Mouse (Mus musculus): ENCODE results near the gene Fignl1.

The Fignl1 gene

DNA sequence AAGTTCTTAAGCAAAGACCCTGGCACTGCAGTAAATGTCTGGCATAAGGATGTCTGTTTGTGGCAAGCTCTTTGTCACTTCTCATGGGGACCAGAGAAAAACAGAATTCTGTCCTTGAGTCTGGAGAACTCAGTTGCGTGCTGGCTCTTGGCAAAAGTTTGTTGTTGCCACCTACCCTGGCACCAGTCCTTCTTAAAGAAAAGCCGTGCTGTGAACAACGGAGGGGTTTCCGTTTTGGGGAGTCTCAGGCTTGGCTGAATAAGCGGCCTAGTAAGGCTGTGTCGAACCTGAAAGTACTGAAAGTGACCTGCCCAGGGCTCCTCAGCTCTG is 24.0 kb upstream of the Fignl1 start:
- no peak for DNase-seq (ENCODE audit: low spot score in 2 of 2)

DNA sequence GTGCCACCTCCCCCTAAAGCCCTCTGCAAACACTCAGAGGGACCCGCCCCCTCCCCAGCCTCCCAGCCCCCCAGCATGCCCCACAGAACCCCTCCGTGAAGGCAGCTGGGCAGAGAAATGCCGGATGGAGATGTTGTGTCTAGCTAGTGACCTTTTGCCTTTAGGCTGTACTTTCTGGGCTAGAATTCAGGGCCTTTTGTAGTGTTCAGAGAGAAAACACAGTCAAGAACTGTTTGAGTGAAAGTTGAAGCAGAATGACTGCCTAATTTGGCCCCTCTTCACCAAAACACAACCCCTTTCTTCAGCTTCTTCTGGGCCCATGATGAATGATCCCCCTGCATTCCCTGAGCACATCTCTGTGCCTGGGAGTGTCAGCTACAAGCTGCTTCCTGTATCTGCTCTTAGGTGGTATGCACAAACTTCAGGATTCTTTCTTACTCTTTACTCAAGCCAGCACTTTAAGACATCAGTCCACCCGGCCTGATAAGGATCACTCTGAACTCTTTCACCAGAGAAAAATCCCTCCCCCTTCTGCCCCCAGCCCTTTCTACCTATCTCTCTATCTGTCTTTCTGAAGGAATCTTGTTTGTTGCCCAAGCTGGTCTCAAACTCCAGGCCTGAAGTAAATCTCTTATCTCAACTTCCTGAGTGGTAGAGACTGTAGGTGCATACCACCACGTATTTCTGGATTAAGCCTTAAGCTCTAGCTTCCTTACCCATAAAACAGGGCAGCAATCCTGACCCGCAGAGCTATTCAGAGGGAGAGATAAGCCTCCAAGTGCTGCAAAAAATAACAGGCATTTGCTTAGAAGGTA is 23.4 kb upstream of the Fignl1 start:
- no peak for DNase-seq (ENCODE audit: low spot score in 2 of 2)

DNA sequence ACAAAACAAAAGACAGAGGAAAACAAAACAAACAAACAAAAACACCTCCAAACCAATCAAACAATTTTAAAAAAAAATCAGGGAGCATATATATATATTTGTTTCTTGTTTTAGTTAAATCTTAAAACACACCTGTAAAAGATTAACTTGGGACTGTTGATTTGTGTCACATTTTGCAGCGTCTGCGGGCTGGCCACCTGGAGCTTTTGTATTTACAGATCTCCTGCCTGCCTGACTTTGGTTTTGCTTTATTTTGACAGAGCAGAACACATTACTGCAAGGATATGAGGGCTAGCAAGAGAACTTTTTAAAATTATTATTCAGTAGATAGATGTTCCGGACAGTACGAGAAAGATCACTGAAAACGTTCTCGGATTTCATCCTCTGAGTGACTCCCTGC is 22.8 kb upstream of the Fignl1 start:
- DNase-seq (ENCODE audit: low spot score in 2 of 2), result no peak

DNA sequence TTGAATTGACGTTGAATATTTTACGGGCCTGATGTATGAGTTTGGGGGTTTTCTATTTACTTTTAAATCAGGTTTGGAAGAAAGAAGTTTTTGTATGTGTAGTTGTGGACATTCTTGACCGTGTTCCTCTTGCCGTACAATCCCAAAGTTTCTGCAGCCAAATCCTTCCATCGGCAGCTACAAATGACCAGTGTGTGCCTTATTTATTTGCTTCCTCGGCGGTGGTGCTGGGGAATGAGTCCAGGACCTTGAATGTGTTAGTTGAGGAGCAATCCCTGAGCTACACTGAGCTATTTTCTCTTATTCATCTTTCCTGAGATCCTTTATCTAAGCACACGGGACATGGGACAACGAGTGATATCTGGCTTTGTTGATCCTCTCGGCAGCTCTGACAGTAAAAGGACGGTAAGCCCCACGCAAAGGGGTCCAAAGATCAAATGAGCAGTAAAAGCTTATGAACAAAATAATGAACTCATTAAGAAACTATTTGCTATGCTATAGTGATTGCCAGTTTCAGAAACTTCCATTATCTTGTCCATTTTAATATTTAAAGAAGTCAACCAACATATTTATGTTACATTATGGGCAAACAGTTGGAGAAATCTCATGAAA is 22.2 kb upstream of the Fignl1 start:
- DNase-seq (ENCODE audit: low spot score in 2 of 2), result no peak

DNA sequence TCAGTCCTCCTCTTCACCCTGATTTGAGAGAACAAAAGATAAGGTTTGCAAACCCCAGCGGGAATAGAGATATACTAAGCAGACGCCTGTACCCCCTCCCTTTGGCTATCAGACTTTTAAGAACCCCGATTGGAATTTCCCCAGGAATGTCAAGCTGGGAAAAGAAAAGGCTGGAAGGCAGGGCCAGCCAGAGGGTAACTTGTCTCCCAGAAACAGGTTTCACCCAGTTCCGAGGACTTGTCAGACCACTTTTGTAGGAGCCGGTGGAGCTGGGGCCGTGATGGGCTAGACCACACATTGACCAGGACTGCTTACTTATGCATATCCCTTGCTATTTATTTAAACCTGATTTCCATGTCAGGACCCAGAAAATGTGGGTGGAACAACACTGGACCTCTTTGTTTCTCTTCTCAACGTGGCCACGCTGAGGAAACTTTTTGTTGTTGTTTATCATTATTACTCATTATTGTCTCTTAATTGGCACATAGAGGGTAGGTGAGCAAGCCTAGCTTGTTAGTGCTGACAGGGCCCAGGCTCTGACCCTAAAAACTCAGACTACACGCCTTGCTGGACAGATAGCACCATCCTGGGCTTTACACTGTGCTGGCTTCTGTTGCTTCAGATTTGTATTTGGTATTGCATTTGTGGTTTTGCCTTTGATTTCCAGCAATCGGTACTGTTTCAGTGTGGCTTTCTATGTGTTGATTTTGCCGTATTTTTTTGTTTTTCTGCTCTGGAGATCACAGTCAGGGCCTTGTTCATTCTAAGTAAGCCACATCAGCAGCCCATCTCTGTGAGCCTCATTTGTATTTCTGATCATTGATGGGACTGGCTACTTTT is 20.6 kb upstream of the Fignl1 start:
- DNase-seq (ENCODE audit: low spot score in 2 of 2), result no peak

DNA sequence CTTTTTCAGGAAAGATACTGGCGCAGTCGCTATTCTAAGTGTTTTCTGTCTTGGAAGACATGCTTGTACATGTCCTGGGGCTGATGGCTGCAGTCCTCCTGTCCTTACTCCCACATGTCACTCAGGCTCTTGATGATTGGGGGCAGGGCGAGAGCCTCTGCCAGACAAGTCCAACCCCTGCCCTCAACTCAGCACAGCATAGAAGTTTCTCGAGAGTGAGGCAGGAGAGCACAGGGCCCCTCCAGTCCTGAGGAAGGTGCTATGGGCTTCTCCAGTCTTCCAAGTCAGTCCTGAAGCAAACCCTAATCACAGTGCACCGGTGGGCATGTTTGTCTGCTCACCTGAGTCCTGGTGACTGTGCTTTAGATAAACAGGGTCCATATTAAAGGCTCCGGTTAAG is 20.0 kb upstream of the Fignl1 start:
- DNase-seq (ENCODE audit: low spot score in 2 of 2), result no peak

DNA sequence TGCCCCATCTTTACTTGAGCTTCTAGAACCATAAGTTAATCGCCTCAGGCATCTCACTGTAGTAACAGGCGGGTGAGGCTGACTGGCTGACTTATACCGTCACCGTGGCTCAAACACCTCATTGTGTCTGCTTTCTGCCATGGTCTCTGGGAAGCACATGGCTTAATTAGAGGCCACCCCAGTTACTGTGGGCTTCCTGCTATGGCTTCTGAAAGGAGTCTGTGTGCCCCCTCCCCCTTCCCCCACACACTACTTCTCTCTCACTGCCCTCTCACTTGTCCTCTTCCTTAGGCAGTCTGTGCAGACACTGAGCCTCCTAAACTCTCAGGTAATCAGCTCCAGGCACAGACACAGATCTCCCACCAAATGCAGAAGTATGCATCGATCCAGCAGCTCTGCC is 19.5 kb upstream of the Fignl1 start:
- no peak for DNase-seq (ENCODE audit: low spot score in 2 of 2)

DNA sequence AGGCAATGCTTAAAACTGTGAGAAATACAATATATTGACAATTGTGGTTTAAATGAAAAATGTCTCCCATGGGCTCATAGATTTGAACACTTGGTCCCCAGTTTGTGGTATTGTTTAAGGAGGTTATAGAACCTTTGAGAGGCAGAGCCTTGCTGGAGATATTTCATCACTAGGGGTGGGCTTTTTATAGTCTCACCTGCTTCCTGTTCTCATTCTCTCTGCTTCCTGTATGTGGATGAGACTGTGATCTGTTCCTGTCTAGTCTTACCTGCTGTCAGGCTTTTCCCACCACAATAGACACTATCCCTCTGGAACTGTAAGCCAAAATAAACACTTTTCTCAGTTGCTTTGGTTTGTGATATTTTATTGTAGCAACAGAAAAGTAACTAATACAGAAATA is 17.7 kb upstream of the Fignl1 start:
- no peak for DNase-seq (ENCODE audit: low spot score in 2 of 2)

DNA sequence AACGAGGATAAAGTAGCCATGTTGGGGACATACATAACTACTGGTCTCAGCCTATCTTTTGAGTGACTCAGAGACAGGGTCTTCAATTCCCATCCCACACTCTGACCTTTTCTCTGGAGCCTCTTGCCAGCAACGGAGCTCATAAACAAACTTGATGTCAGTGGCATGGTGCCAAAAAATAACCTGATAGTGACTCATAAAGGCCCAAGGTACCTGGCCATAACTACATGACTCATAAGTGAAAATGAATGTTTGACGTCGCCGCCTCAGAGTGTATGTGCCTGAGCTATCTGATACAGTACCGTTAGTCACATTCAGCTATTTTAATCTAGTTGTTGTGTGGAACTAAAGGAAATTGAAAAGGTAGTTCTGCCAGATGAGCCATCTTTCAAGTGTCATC is 16.9 kb upstream of the Fignl1 start:
- DNase-seq (ENCODE audit: low spot score in 2 of 2), result peak in 1 of 2 experiments; percentile 42

DNA sequence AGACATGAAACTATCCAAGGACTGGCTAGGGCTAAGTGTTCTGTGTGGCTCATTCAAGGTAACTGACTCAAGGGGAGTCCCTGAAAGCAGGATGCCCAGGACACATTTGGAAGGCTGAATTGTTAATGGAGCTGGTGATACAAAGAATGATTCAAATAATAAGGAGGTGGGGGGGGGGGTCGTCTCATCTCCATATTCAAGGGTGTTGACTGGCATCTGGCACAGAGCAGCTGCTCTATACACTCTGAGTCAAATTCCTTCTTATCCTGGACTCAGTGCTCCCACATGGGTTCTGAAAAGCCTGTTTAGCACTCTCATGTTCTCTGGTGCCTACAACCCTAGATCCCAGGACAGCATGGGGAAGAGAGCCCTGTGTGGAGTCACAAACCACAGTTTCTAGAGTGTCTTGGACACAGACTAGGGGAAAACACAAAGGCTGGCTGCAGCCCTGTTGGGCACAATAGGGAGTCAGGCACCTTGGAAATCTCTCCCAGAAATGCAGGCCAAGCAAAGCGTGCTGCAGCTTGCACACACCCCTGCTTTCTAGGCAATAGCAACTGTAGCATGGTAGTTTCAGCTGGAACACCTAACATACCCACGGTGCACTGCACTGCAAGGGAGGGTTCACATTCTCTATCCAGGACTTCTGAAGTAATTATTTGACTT is 16.3 kb upstream of the Fignl1 start:
- no peak for DNase-seq (ENCODE audit: low spot score in 2 of 2)

DNA sequence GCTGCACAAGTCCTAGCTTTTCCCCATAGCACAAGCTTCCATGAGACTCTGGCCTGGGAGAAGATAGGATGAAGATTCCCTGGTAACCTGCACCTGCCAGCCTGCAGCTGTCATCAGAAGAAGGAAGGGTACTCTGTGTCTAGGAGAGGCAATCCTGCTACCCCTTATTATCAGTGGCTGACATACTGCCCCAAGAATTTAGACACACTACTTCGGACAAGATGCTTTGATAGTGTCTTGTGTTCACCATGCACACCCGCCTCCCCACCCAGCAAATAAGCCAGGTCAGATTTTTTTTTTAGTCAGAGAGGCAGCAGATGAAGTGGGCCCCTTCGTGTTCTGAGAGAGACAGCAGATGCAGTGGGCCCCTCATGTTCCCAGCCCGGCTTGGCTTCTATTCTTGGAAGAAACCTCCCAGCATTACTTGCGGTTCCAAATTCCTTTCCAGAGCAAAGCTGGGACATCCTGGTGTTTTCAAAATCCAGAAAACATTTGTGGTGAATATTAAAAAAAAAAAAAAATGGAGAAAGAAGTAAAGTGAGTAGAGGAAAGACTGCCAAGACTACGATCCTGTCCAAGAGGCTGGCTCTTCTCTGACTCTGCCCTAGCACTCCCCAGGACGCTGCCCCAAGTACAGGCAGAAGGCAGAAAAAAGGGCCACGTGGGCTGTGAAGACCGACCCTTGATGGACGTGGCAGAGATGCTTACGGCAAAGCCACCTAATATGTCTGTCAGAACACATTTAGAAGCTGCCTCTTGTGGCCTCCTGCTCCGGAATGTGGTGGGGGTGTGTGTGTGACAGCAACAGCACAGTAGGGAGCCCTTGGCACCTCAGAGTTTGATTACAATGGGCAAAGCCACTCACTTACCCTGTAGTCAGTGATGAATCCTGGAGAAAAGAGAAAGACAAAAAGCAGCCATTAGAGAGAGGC is 15.5 kb upstream of the Fignl1 start:
- no peak for DNase-seq (ENCODE audit: low spot score in 2 of 2)

DNA sequence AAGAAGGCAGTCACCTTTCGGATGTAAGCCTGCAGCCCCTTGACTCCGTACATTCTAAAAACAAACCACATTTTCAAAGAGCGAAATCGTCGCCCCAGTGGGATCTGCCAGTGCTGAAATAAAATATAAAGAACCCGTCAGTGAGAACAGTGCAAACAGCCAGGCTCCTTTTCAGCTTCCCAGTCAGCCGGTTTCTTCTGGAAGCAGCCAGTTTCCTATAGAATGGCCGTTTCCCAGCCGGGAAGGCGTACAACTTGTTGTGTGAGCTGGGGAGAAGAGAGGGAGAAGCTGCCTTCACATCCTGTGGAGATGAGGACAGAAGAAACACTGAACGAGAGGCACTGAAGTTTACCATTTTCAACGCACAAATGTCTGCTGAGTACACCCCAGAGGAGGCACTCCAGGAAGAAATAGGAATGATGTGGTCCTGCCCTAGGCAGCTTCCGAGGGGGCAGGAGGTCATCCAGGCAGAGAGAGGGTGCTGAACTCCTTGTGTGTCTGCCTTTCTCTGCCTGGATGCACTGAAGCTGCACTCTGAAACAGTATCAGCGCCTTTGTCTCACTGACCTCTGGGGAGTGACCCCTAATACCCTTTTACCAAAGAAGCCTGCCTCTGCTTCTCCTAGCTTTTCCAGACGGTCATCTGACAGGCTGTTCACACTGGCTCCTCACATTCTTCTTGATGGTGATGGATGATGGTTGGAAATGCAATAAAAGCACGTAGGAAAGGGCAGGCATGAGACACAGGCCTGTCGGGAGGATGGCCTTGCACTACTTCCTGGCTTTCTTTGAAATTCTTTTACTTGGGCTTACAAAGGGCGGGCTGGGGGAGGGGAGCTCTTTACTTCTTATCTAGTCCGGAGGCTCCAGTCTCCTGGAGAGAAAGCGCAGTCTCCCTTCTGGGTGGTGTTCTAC is 13.7 kb upstream of the Fignl1 start:
- DNase-seq (ENCODE audit: low spot score in 2 of 2), result no peak

DNA sequence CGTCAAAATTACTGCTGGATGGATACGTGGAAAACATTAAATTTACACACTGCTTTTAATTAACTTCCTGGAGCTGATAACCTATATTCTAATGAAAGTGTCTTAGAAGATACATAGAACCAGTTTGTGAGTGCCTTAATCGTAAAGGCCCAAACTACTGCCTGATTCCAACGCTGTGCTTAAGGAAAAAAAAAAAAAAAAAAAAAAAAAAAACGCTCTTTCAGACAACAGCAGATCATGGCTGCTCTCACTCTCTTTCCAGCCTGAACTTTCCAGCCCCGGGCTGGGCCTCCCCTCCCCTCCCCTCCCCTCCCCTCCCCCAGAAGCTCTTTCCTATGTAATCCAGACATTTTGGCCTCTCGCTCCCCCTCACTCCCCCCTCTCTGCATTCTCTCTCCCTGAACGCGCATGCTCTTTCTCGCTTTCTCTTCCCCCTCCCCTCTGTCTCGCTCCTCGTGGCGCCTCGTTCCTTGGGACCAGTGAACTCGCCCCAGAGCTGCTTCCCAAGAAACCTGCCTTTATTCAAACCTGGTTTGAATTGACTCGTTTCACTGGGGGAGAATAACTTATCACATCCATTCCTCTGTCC is 12.7 kb upstream of the Fignl1 start:
- DNase-seq (ENCODE audit: low spot score in 2 of 2), result no peak

DNA sequence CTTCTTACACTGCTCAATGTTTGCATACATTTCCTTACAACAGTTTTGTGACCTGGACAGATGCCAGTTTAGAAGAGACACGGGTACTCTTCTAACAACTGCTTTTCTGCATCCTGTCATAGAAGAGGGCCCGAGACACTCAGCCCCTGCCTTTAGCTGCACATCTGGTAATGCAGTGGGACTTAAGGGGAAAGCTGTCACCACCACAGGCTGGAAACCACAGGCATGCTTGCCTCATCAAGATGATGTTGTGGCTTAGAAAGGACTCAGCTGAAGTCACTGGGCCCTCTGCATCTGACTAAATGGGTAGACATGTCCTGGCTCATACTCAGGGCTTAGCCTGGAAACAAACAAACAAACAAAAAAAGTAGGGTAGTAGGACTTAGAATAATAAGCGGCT is 12.0 kb upstream of the Fignl1 start:
- DNase-seq (ENCODE audit: low spot score in 2 of 2), result no peak

DNA sequence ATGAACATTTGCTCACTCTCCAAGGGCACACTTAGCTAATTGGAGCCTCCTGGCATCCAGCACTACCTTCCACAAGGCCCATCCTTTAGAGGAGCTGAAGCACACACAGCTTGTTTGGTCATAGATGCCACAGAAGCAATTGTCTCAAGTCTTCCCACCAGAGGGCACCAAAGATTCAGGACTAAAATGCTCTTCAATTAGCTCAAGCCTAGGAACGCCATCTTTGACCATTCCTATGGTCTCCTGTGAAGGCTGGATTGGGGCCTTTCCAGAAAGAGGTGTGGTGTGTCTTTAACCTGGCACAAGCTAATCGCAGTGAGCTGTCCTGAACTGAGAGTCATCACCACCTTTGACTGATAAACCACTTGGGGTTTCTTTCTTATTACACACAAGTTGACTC is 11.5 kb upstream of the Fignl1 start:
- DNase-seq (ENCODE audit: low spot score in 2 of 2), result peak; percentile 43 to 72

DNA sequence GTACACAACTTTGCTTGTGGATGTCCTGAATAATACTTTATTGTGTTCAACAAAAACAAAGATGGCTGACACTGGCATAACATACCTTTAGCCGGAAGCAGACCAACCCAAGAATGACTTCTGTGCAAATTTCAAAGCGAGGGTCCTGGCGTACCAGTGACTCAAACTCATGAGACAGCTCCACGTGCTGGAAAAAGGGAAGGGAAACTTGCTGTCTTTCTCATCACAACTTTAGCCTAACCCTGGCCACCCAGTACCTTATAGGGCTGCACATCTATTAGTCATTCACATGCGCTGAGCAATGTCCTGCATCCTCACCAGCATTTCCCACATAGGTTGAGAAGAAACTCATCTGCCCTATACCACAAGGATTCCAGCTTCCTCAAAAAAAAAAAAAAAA is 10.4 kb upstream of the Fignl1 start:
- no peak for DNase-seq (ENCODE audit: low spot score in 2 of 2)

DNA sequence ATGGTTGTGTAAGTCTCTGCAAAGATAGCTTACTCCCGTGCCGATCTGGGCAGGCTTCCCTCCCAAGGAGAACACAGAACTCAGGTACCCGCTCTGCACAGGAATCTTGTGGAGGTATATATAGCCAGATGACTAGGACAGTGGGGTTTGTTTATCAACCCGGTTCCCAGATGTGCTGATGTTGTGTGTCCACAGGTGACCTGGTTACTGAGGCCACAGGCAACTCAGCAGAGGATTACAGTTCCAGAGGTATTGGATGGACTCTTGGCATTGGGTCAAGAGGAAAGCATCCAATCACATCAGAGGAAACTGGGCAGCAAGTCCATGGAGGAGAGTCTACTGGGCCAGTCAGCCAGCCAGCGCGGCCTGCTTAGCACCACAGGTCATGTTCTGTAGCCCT is 10.0 kb upstream of the Fignl1 start:
- DNase-seq (ENCODE audit: low spot score in 2 of 2), result no peak

DNA sequence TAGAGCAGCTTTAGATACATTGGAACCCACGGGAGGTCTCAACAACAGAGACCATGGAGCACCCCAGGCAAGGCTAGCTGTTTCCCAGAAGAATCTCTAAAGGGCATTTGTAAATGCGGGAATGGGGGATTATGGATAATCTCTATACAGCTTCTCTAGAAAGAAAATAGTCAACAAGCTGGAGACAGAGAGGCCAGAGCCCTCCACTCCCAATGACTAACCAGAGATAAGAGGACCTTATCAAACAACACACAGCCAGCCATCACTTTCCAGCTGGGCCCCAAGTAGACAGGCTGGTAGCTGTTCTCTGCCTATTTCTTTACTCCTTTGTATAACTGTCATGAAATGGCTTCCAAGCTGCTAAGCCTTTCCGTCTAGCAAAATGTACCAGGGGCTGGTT is 7.0 kb upstream of the Fignl1 start:
- no peak for DNase-seq (ENCODE audit: low spot score in 2 of 2)

DNA sequence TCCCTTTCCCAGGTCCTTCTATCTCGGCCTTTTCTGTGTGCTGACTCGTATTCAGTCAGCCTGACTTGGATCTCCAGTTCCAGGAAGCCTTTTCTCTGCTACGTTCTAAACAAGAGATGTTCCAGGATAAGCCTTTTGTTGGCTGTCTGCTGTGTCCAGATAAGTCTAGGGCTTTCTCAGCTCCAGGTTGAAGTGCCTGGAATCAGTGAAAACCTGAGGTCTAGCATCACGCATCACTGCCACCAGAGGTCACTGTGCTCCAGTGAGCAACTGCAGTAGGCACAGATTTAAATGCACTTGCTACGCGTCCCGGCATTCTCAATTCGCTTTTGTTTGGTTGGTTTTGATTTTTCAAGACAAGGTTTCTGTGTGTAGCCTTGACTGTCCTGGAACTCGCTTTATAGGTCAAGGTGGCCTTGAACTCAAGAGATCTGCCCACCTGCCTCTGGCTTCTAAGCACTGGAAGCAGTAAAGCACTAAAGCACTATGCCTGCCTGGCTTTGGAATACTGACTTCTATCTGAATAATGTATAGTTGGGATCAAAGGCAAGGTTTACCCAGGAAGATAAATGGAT is 3.2 kb upstream of the Fignl1 start:
- DNase-seq (ENCODE audit: low spot score in 2 of 2), result peak; percentile 34 to 50

All from urinary bladder, adult 18-20 months (tissue).